Mouse (Mus musculus) embryo, embryonic 9.5 days (tissue): Measurements from ENCODE around the gene Gm17268.

Experiments used
- DNase-seq: peaks from one replicate; pipeline ENCODE4 v3.0.0-alpha.2; 2017; ENCODE audit errors: extremely low spot score

Gene Gm17268

DNA sequence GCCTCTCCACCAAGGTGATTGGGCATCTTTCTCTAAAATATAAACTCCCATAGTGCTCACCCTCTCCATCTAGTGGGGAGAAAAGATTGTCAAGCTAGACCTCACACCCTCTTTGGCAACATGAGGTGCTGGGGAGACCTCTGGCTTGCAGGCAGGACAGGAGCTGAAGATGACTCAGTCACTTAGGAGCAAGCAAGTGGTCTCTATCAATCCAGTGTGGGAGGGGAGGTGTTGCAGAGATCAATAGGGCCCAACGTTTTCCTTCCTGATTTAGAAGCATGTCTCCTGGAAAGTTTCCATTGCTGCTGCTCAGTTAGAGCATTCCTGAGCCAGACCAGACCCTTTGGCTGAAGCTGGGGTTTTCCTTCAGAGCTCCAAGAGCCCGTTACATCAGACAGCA lies at the start of gene Gm17268:
Gm17268 (minus strand) TSS at position 28 of the 400 bp plus-strand sequence.
- no peak for DNase-seq

DNA sequence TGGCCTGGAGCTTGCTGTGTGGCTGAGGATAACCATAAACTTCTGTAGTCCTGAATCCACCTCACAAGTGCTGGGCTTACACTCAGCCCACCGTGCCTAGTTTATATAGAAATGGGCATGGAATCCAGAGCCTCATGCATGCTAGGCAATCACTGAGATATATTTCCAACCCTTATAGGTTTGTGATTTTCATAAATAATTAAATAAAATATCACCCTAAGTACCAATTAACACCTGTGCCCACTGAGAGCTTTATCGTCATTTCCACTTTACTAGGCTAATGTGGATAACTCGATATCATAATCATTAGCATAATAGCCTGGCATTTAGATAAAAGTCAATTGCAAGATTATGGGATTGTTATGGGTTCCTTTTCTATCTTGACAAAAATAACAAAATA lies 46.0 kb upstream of the Gm17268 start:
- no peak for DNase-seq

DNA sequence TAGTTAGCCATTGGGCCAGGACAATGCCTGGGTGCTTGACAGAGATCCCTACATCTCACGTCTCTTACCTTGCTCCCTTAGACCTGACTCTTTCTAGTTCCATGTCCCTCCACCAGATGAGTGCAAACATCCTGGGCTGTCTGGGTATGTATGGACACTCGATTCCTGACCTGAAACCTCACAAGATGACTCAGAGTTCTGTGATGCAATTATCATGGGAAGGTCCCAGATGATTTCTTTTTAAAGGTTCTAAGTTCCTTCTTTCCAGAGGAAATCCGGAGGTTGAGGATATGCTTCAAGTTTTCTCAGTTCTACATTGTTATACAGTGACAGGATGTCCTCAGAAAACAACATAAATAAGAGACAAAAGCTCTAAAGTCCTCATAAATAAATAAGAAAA lies 42.5 kb upstream of the Gm17268 start:
- no peak for DNase-seq

DNA sequence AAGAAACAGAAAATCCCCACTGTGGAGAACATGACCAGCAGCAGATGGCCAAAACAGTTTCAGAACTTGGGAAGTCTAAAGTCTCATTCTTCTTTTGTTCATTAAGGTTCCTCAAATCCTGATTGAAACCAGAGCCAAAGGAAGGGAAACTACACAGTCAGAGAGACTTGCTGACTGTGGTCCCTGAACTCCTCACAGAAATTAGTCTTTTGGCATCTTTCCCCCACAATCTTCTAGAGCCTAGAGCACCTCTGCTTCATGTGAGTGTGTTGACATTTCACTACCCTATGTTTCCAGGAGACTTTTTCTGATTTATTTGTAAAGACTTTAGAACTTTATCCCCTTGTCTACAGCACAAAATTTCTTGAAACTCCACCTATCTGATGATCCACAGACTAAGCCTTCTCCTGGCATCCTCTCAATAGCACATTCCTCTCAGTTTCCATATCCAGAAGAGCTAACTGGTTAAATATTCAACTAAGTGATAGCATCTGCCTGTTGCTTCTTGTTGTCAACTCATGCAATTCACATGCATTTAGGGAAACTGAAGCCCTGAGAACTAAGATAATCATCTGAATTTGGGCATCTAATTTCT lies 39.9 kb upstream of the Gm17268 start:
- no peak for DNase-seq

DNA sequence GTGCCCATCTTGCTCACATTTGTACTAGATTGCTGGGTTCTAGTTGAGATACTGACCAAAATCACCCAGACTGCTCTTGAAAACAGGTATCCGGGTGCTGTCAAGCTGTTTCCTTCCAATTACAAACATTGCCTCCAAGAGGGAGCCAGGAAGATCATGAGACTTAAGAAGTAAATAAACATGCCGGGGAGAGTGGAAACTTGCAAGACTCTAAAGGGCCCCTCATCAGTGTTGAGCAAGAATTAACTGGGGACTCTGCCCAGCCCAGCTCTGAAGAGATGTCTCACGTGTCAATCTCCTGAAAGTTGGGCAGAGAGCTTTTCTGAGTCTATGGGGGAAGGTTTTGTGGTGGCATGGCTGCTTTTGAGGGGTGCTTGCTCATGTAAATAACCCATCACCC lies 38.7 kb upstream of the Gm17268 start:
- no peak for DNase-seq

DNA sequence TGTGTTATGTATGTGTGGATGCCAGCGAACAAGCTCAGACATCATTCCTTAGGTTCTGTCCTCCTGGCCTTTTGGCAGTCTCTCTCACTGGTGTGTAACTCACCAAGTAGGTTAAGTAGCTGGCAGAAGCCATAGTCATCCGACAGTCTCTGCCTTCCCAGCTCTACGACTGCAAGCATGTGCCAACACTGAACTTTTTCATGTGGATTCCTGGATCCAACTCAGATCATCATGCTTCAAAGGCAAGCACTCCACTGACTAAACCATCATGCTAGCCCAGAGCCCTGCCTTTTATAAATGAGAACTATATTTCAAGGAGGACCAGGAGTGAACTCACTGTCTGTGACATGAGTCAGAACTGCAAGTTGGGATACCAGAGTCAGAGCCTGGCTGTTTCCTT lies 35.3 kb upstream of the Gm17268 start:
- no peak for DNase-seq

DNA sequence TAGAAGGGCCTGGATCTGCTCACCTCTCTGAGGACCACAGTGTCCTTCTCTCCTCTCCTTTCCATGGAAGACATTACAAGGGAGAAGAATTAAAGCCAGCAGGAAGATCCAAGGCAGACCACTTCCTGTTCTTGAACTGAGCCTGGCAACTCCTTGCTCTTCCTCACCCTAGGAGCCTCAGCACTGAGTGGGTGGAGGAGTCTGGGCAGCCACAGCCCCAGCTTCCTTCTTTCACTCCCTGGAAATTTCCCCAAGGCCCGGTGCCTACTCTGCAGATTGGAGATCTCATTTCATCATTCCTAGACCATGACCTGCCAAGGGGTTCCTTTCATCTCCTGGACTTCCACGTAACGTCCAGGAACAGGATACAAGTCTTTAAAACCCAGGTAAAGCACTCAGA lies 34.6 kb upstream of the Gm17268 start:
- no peak for DNase-seq

DNA sequence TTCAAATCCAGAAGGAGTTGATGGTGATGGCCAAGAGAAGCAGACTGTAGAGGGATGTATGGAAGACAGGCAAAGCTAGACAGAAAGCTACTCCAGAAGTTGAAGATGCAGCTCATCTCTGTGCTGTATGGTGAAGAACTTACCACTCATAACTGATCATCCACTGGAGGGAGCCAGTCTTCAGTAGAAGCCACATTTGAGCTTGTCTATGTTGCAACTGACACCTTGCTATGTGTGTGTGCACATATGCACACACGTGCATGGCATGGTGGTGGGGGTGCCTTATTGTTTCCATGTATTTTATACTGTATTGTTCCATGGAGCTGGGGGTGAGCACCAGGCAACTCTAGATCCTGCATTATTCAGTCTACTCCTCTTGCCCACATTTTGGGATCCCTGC lies 34.0 kb upstream of the Gm17268 start:
- no peak for DNase-seq

DNA sequence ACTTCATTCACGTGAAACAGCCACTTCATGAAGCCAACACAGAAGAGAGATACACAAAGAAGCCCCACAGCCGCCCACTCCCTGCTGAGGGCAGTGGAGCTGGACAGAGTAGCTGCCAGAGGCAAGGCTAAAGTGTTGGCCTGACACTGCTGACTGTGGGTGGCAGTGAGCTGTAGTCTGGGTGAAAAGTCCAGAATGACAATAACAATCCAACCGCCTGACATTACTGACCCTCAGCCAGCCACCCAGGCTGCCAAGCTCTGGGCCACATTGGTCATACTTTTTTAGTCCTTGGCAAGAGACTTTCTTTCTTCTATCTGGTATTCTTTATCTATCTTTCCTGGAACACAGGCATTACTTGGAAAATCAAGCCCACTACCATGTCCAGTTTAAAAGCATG lies 32.7 kb upstream of the Gm17268 start:
- no peak for DNase-seq

DNA sequence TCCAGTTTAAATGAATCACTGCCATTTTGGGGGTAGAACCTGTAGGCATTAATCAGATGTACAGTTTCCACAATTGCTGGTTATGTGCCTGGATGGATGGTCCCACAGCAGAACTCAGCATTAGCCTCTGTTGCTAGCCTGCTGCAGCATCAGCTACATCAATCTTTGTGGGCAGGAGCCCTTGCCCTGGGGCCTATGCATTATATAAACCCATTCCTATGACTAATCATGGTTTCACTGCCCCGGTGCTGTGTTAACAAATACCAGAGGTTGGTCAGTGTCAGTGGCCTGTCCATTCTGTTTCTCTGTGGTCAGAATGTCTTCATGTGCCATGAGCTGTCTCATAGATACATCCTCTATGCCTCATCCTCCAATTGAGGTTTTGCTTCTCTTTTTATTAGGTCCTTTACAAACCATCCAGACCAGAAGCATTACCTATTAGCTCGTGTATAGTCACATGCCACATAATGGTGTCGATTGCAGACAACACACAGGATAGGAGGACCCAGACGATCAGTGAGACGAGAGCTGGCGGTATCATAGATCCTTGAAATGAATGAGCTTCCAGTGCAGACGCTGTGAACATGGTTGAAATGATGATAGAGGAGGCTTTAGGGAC lies 28.7 kb upstream of the Gm17268 start:
- no peak for DNase-seq

DNA sequence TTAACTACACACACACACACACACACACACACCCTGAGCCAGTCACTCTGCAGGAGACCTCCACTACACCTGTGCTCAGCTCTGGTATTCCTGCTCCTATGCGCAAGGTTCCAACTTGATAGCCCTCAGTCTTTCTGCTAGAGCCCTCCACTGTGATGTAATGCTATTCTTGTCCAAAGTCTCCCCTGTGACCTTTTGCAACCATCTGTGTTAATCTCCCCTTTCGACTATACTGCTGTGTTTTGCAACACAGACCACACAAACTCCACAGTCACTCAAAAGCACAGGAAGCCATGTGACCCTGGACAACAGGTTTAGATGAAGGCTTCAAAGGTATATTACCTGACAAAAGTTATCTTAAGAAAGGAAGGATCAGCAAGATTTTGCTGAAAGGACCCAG lies 25.1 kb upstream of the Gm17268 start:
- no peak for DNase-seq

DNA sequence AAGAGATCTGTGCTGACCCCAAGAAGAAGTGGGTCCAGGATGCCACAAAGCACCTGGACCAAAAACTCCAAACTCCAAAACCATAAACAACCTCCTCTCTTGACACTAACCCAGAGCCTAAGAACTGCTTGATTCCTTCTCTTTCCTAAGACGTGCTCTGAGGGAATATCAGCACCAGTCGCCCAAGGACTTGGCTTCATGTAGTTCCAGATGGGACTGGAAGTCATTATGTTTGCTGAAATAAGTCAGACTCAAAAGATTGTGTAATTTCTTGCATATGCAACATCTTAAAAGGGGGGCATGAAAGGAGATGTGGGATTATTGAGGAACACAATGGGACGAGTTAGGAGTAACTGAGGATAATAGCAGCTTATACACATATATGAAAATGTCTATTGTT lies 23.9 kb upstream of the Gm17268 start:
- no peak for DNase-seq

DNA sequence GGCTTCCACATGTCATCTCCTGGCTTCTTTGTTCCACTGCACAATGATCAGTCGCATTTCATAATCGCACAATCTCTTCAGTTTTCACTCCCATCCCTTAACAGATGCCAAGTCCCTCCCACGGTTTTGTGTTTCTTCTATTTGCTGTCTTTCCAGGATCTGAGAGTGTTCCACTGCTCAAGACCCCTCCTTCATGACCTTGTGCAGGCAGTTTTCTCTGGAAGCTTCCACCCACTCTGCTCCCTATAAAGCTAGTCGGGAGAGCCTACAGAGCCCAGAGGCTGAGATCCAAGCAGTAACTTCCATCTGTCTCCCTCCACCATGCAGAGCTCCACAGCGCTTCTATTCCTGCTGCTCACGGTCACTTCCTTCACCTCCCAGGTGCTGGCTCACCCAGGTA lies 19.3 kb upstream of the Gm17268 start, which contains the start of gene Ccl11:
Ccl11 (plus strand) TSS at position 178 of the 400 bp plus-strand sequence.
- no peak for DNase-seq

DNA sequence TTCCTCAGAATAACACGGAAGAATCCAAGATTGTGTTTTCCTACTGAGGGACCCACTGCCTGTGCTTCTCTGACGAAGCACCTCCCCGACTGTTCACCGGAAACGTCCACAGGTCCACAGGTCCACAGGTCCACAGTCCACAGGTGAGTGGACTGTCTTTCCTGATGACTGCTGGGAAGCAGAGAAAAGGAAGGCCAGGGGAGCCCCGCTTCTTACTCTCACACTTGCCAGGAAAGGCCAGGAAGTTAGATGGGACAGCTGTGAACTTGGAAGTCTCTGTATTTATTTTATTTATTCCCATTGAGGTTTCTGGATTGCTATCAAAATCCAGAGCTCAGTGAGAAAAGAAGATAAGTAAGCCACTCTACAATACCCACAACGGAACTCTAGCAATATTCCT lies 15.5 kb upstream of the Gm17268 start:
- DNase-seq: no peak

DNA sequence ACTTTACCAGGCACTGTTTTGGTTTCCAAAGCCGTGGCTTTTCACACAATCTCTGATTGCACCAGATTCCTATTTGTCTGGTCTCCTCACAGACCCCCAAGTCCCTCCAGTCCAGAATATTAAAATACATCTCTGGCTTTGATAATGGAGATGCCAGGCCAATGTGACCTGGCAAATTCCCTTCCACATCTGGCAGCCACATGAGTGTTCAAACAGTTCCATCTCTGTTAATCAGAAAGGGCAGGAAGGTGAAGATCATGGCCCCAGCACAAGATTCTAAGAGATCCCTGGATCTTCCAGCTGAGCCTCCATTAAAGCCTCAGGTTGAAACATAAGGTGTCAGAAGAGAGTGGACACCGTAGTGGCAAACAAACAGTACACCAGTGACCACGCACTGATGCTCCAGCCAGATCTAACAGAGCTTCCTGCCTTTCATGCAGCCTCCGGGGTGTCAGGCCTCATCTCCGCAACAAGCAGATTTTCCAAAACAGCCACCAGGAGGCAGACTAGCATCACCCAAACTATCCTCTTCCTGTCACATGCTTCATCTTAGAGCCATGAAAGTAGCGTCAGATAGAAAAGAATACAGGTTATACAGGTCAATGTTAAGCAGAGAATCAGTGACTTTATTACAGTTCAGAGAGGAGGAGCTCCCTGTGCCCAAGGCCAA lies 9.5 kb upstream of the Gm17268 start:
- peak; percentile 57 for DNase-seq

DNA sequence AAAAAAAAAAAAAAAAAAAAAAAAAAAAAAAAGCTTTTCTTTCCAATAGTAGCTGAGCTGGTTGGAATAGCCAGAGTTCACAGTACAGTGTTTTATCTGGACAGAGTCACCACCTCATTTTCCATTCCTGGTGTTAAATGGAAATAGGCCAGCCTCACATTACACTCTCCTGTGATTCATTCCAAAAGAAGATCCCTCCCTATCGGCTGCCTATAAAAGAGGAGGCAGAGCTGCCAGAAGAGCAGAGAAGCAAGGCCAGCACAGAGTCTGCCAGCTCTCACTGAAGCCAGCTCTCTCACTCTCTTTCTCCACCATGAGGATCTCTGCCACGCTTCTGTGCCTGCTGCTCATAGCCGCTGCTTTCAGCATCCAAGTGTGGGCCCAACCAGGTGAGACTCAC lies 7.1 kb upstream of the Gm17268 start, which contains the start of gene Ccl7:
Ccl7 (plus strand) TSS at position 242 of the 400 bp plus-strand sequence.
- DNase-seq: no peak

DNA sequence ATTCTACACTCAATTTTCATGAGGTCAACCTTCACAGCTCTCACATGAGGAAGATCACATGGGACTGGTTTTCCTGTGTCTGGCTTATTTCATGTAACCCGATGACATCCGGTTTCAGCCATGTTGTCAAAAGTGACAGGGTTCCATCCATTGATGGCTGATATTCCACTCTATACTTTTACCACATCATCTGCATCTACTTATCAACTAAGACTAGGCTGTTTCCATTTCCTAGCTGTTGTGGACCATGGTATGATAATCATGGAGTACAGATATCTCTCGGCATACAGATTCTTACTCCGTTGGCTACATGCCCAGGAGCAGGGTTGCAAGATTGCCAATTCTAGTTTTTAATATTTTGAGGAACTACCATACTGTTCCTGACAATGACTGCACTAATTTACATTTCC lies 3.3 kb upstream of the Gm17268 start:
- no peak for DNase-seq

DNA sequence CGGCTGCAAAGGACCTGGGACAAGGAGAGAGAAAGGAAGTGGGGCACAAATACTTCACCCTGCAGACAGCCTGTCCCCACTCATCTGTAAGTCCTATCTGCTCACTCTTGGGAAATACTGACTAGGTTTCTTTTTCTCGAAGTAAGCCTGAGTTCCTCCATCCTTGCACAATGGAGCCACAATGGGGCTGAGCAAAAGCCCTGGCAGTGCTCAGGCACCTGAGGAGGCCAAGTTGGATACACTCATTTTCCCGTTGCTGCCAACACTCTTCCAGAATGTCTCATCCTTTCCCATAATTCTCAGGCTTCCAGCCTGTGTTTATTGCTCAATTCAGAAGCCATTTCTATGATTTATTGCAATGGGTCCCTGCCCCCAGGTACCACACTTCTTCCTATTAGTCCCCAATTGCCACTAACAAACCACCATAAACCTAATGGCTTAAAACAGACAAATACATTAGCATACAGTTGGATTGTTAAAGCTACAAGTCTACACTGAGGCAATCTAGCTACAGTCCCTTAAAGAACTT lies 834 bp upstream of the Gm17268 start:
- no peak for DNase-seq

DNA sequence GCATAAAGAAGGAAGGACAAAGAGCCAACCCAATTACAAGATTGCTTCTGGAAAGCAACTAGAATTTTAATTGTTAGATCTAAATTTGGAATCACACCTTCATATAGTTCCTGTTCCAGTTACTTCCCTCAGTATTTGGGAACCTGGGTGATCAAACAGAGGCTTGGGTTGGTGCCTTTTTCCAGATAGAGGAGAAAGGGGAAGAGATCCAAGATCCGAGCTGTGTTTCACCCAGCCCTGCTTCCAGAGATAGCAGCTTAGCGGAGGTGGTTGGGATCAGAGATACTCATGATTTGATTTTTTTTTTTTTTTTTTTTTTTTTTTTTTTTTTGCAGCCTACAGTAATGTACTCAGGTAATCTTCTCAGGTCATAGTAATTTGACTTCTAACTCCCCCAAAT lies 2.5 kb downstream of the Gm17268 start:
- no peak for DNase-seq

DNA sequence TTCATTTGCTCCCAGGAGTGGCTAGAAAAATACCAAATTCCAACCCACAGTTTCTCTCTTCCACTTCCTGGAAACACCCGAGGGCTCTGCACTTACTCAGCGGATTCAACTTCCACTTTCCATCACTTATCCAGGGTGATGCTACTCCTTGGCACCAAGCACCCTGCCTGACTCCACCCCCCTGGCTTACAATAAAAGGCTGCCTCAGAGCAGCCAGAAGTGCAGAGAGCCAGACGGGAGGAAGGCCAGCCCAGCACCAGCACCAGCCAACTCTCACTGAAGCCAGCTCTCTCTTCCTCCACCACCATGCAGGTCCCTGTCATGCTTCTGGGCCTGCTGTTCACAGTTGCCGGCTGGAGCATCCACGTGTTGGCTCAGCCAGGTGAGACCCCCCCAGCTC lies 3.0 kb downstream of the Gm17268 start, which contains the start of gene Ccl2:
Ccl2 (plus strand) TSS at position 216 of the 400 bp plus-strand sequence.
- DNase-seq: no peak

DNA sequence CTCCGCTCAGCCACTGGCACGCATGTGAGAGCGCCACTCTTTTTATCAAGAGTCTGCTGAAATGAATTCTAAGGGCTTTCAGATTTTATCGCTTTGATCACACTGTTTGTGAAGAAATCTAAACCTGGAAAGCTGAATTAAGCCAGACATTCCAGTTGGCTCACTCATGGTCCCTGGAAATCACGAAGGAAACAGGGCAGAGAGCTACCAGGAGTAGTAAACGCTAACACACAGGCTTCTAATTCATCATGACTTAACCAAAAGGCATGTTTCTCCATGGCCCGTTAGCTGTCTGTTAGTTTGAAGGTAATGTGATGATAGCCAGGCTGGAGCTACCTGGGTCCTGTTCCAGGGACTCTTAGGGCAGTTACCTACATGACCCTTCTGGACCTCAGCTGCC lies 3.9 kb downstream of the Gm17268 start:
- DNase-seq: no peak

DNA sequence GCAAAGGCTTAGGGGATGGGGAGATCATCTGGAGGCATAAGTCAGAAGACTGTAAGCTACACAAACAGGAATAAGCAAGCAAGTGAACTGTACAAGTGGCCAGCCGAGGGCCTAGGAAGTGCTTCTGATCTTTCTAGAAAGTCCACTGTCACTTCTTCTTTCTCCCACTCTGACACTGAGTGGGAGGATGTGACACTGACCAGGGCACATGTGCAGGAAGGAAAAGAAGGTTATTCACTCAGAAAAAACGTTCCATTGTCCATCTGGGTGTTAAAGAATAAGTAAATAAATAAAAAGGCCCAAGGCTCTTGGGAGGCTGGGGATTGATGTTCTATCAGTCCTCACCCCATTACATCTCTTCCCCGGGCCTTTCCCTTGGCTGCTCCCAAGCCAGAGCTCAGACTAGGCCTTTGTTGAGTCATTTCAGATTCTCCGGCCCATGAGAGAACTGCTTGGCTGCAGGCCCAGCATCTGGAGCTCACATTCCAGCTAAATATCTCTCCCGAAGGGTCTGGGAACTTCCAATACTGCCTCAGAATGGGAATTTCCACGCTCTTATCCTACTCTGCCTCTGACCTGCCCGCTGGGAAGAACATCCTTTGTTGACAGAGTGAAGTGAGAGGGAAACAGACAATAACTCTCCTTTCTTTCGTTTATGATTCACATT lies 5.6 kb downstream of the Gm17268 start:
- DNase-seq: no peak
